Mouse (Mus musculus) embryonic facial prominence, embryonic 15.5 days (tissue): ENCODE measurements around the gene Robo1. TPM values are rescaled to one million over a fixed set of nuclear protein-coding genes. Genes with fewer than 3 reads are reported as not detected.

Experiments used
- ATAC-seq: fragments of 200-750 bp; cut with Nextera tagmentation; 2 replicates; pipeline ENCODE4 v1.8.0; 2017; ENCODE audit warnings: low read depth, moderate TSS enrichment; ENCODE audit not compliant: insufficient number of reproducible peaks, low FRiP score, low TSS enrichment
- H3K27ac ChIP-seq: fragments of 300-500 bp; sonication (generic); replicated peaks from 2 replicates; pipeline ENCODE4 v1.5.1; 2015; ENCODE audit warnings: mild to moderate bottlenecking, inconsistent platforms
- H3K27me3 ChIP-seq: fragments of 300-500 bp; sonication (generic); 2 replicates; pipeline ENCODE4 v1.6.1; 2015; ENCODE audit warnings: inconsistent platforms
- H3K36me3 ChIP-seq: fragments of 300-500 bp; sonication (generic); 2 replicates; pipeline ENCODE4 v1.6.1; 2015; ENCODE audit warnings: mild to moderate bottlenecking, inconsistent platforms
- H3K4me1 ChIP-seq: fragments of 300-500 bp; sonication (generic); 2 replicates; pipeline ENCODE4 v1.6.1; 2015; ENCODE audit warnings: inconsistent platforms
- H3K4me2 ChIP-seq: fragments of 300-500 bp; sonication (generic); replicated peaks from 2 replicates; pipeline ENCODE4 v1.6.1; 2015; ENCODE audit warnings: mild to moderate bottlenecking, inconsistent platforms
- H3K4me3 ChIP-seq: fragments of 300-500 bp; sonication (generic); replicated peaks from 2 replicates; pipeline ENCODE4 v1.5.1; 2015; ENCODE audit warnings: mild to moderate bottlenecking, inconsistent platforms
- H3K9ac ChIP-seq: fragments of 300-500 bp; sonication (generic); 2 replicates; pipeline ENCODE4 v1.6.1; 2015; ENCODE audit warnings: inconsistent platforms
- H3K9me3 ChIP-seq: fragments of 300-500 bp; sonication (generic); replicated peaks from 2 replicates; pipeline ENCODE4 v1.6.1; 2016; ENCODE audit warnings: inconsistent platforms
- WGBS: fragments of 180-500 bp; shearing (Covaris S2); methylation state at CpG from one replicate; pipeline ENCODE4 v1.1.7; 2015; 5-methylcytosine and 5-hydroxymethylcytosine counted together
- polyA plus RNA-seq: library from polyadenylated mRNA; unstranded; fragments of >200 nt; fragmentation: Nextera tagmentation; extraction: Ambion mirVana; gene quantifications from 2 replicates; pipeline ENCODE4 v1.2.1, GENCODE M21; 2015

Gene Robo1
- polyA plus RNA-seq, 1 experiment from 2014 or later = 36.9 TPM

GRCm38 (mm10) chr16:72662837-72663350 lies 354.8 kb downstream of the Robo1 start:
- peak overlapping the region; percentile 64 for H3K9ac ChIP-seq
- 0% methylated on average over 26 of the region's 26 CpGs for WGBS
- H3K4me1 ChIP-seq = peaks cover 19% of the 10 kb centered on the region; the same call in 1 of the 2 replicates
- peak; percentile 84 for ATAC-seq
- H3K36me3 ChIP-seq = no peaks in the 10 kb centered on the region
- H3K27me3 ChIP-seq = no peaks in the 10 kb centered on the region
- H3K4me2 ChIP-seq = peak overlapping the region; percentile 70
- peak overlapping the region; percentile 64 for H3K4me3 ChIP-seq
- H3K9me3 ChIP-seq = no peaks in the 10 kb centered on the region
- peak overlapping the region; percentile 100 for H3K27ac ChIP-seq

DNA sequence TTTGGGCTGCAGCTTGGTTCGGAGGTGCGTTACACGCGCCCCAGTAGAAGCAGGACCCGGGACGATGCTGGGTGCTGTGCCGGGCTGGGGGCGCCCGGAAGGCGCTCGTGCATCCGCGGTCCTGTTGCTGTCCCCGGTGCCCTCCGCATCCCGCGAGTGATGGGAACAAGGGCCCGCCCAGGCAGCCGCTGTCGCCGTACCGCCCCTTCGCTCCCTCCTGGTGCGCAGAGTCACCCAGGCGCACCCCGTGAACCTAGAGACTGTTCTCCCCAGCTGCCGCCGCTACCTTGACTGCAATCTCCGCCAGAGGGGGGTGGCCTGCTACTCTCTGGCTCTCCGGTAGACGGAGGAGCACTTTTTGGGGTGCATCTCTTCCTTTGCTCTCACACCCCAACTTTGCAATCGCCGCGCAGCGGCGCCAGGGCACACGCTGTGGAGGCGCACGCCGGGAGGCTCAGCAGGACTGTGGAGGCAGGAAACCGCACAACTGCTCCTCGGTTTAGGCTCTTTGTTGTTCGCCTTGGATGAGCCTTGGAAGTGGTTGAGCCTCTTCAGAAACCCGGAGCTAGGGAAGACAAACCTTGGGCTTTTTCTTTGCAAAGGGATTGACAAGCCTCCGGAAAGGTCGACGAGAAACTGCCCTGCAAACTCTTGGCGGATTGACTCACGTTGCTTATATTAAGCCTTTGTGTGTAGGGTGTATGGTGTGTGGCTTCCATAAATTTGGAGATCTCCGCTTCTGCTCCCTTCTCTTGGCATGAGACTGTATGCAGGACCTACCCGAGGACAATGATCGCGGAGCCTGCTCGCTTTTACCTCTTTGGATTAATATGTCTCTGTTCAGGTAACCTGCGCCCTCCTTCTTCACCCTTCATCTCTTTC lies 355.5 kb downstream of the Robo1 start:
- WGBS = under 1% methylated on average over 55 of the region's 55 CpGs
- ATAC-seq = peak; percentile 85

GRCm38 (mm10) chr16:72664233-72664613 lies 356.1 kb downstream of the Robo1 start:
- Histone ChIP-seq H3K4me1 (peaks cover 21% of the 10 kb centered on the region; the same call in 1 of the 2 replicates), H3K36me3 (no peaks in the 10 kb centered on the region), H3K9ac (peak overlapping the region; percentile 64), H3K27me3 (no peaks in the 10 kb centered on the region), H3K9me3 (no peaks in the 10 kb centered on the region), H3K27ac (peak overlapping the region; percentile 100), H3K4me3 (peak overlapping the region; percentile 64), H3K4me2 (peak overlapping the region; percentile 70)
- ATAC-seq = no peak
- 0% methylated on average over 12 of the region's 12 CpGs for WGBS

More for the DNA sequence above, 355.5 kb downstream of the Robo1 start:
- Histone ChIP-seq H3K36me3 (no peaks in the 10 kb centered on the region), H3K4me2 (peak overlapping the region; percentile 70), H3K4me1 (peaks cover 19% of the 10 kb centered on the region; the same call in 1 of the 2 replicates), H3K27me3 (no peaks in the 10 kb centered on the region), H3K27ac (peak overlapping the region; percentile 100), H3K9ac (peak overlapping the region; percentile 64), H3K4me3 (peak overlapping the region; percentile 64), H3K9me3 (no peaks in the 10 kb centered on the region)

DNA sequence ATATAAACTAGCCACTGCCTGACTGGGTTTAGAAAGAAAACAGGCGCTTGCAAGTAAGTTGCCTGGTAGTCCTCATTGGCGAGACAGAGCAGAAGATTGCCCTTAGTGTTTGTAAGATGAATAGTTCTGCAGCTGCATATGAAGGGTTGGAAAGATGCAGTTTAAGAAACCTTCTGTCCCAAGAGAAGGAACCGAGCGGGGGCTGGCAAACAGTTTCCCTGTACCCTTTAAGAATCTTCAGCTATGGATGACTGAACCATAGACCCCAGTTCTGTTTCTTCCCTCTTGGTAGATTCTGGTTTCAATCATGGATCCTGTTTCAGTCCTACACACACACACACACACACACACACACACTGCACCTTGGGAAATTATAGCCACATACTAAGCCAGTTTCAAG lies 356.7 kb downstream of the Robo1 start:
- H3K9ac ChIP-seq = peak overlapping the region; percentile 64
- H3K4me3 ChIP-seq = peak overlapping the region; percentile 64
- no peaks in the 10 kb centered on the region for H3K27me3 ChIP-seq
- H3K4me2 ChIP-seq = peak overlapping the region; percentile 70
- no peaks in the 10 kb centered on the region for H3K36me3 ChIP-seq
- H3K27ac ChIP-seq = peak overlapping the region; percentile 100
- 9% methylated on average over 4 of the region's 4 CpGs for WGBS
- ATAC-seq = no peak
- no peaks in the 10 kb centered on the region for H3K9me3 ChIP-seq
- H3K4me1 ChIP-seq = peaks cover 26% of the 10 kb centered on the region; the same call in 1 of the 2 replicates

- no peaks in the 10 kb centered on the region for H3K27me3 ChIP-seq
- no peak overlapping the region; the same call in 1 of the 2 replicates for H3K9ac ChIP-seq
- no peaks in the 10 kb centered on the region for H3K36me3 ChIP-seq
- H3K4me3 ChIP-seq = peak overlapping the region; percentile 64
- no peak for ATAC-seq
- H3K9me3 ChIP-seq = no peaks in the 10 kb centered on the region
- peak overlapping the region; percentile 70 for H3K4me2 ChIP-seq
- no peak overlapping the region; the same call in 1 of the 2 replicates for H3K27ac ChIP-seq
- H3K4me1 ChIP-seq = peaks cover 29% of the 10 kb centered on the region; the same call in 1 of the 2 replicates
- 27% methylated on average over 5 of the region's 5 CpGs for WGBS
These were observed 357.3 kb downstream of the Robo1 start for GRCm38 (mm10) chr16:72665454-72665853.

- Histone ChIP-seq H3K4me2 (no peak overlapping the region), H3K36me3 (no peaks in the 10 kb centered on the region), H3K27me3 (no peaks in the 10 kb centered on the region), H3K9me3 (no peaks in the 10 kb centered on the region), H3K27ac (no peak overlapping the region), H3K9ac (no peak overlapping the region), H3K4me1 (peaks cover 27% of the 10 kb centered on the region; the same call in 1 of the 2 replicates), H3K4me3 (no peak overlapping the region)
- WGBS = 38% methylated on average over 6 of the region's 6 CpGs
- ATAC-seq = no peak; the same call in 1 of the 2 replicates
These were observed 362.3 kb downstream of the Robo1 start for GRCm38 (mm10) chr16:72670240-72671038.

GRCm38 (mm10) chr16:72677234-72677633 lies 369.1 kb downstream of the Robo1 start:
- 77% methylated on average over 5 of the region's 5 CpGs for WGBS
- Histone ChIP-seq H3K27ac (no peak overlapping the region), H3K4me1 (0 out of 2 replicates have a peak, but pooled peaks cover 14% of the 10 kb centered on the region), H3K36me3 (no peaks in the 10 kb centered on the region), H3K9me3 (no peaks in the 10 kb centered on the region), H3K9ac (no peak overlapping the region), H3K4me3 (no peak overlapping the region), H3K27me3 (no peaks in the 10 kb centered on the region), H3K4me2 (no peak overlapping the region)
- peak; percentile 54; the same call in 1 of the 2 replicates for ATAC-seq

DNA sequence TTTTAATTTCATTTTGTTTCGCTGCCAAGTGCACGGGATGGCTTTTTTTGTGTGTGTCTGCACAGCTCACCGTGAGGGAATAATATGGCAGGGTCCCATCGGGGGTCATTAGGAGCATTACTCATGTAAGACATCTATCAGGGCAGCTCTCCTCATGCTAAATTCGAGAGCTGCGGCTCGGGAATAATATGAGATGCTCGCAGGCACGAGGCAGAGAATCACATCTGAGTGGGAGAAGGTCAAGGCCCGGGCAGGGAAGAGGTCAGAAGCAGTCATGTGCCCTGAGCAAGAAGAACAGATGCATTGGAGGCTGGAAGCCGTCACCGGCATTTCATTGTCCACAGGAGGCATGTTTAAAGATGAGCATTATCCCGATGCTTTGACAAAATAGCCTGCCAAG lies 370.3 kb downstream of the Robo1 start:
- Histone ChIP-seq H3K4me1 (0 out of 2 replicates have a peak, but pooled peaks cover 14% of the 10 kb centered on the region), H3K27ac (no peak overlapping the region), H3K9ac (no peak overlapping the region), H3K9me3 (no peaks in the 10 kb centered on the region), H3K36me3 (no peaks in the 10 kb centered on the region), H3K4me2 (no peak overlapping the region), H3K27me3 (no peaks in the 10 kb centered on the region), H3K4me3 (no peak overlapping the region)
- no peak for ATAC-seq
- 39% methylated on average over 13 of the region's 13 CpGs for WGBS

DNA sequence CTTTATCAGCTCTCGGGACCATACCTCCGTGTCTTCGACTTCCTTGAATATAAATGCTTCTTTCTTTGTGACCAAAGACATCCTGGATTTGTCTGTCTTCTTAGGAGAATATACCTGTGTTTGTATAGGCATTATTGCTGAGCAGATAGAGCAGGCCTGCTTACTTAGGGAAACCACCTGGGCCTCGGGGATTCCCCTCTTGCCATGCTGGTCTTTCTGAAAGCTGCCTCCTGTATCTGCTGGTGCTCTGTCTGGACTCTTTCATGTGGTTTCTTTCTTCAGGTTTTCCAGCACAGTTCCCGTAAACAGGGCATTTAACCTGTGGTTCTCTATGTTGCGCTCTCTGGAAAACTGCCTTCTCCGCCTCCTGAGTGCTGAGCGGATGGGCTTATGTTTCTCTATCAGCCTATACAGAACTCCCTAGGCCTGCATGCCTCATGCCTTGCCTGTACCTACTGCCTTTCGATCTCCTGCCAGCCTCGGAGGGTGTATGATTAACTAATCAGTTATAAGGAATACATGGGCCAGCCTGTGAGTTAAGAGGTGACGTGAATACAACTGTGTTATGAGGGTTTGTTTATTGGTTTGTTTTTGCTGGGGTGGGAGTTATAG lies 370.9 kb downstream of the Robo1 start:
- H3K9ac ChIP-seq = no peak overlapping the region
- H3K4me2 ChIP-seq = no peak overlapping the region
- H3K27ac ChIP-seq = no peak overlapping the region
- H3K36me3 ChIP-seq = no peaks in the 10 kb centered on the region
- 0 out of 2 replicates have a peak, but pooled peaks cover 14% of the 10 kb centered on the region for H3K4me1 ChIP-seq
- no peak overlapping the region for H3K4me3 ChIP-seq
- H3K27me3 ChIP-seq = no peaks in the 10 kb centered on the region
- no peak for ATAC-seq
- WGBS = 73% methylated on average over 11 of the region's 11 CpGs
- no peaks in the 10 kb centered on the region for H3K9me3 ChIP-seq

GRCm38 (mm10) chr16:72685604-72686479 lies 377.7 kb downstream of the Robo1 start:
- ATAC-seq = no peak
- Histone ChIP-seq H3K36me3 (no peaks in the 10 kb centered on the region), H3K9me3 (no peaks in the 10 kb centered on the region), H3K27me3 (no peaks in the 10 kb centered on the region), H3K27ac (no peak overlapping the region), H3K4me2 (no peak overlapping the region), H3K4me1 (peaks cover 16% of the 10 kb centered on the region), H3K4me3 (no peak overlapping the region), H3K9ac (no peak overlapping the region)
- 36% methylated on average over 6 of the region's 6 CpGs for WGBS
